Mouse (Mus musculus) left cerebral cortex, postnatal 14 days (tissue): ENCODE measurements around the gene Loxl3. TPM values are rescaled to one million over a fixed set of nuclear protein-coding genes. Genes with fewer than 3 reads are reported as not detected.
A peak's percentile ranks its signal among the peaks of the same experiment; 100 is the strongest.

Experiments used
- DNase-seq, 2 experiments: peaks; one replicate each; pipeline ENCODE4 v3.0.0; 2021 to 2022; ENCODE audit warnings: low spot score in 2 of 2, mixed read lengths in 1 of 2
- intact Hi-C: fragments of 180-260 bp; cut with DNase I; formaldehyde crosslinking; loops from one replicate; pipeline ENCODE4 v1.15.1; 2025
- total RNA-seq, 2 experiments: library from RNA; stranded (reverse); gene quantifications; 2 replicates each; pipeline ENCODE4 v1.2.3; 2021

The Loxl3 gene
- total RNA-seq, 2 experiments from 2014 or later: 3.0 to 3.3 TPM

DNA sequence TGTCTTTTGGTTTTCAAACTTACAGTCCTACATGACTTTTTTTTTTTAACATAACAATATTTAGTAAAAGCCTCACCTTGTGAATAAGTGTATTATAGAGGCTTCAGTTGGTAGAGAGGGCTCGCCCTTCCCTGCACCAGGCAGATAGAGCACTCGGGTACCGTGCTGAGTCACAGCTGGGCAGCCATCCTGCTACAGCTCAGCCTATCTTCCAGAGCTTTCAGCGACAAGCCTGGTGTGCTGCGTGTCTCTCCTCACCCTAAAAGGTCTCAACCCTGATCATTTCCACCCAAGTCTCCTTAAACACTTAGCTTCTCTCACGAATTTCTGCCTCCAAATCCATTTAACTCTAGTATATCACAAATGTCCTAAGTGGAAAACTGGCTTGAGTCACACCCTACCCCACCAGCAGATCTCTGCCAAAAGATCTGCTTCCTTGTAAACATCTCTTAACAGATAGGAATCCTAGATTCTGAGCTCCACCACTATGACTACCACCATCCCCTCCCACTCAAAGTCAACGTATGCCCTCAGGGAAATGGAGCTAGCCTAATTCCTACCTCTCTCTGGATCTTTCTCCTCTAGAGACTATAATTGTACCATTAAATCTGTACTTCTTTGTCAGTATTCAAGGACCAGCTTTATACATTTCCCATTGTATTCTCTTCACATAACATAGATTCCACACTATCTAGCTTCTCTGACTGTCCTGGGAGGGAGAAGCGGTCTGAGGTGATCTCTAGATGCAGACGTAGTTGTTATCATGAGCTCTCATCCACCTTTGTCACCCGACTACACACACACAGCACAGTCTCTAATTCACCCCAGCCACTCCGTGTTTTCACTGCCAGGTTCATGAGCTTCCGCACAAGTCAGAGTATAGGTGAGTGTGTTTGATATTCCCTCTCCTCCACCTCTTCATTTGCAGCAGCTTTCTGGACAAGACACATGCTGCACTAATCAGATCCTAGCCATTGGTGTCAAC is 19.2 kb upstream of the Loxl3 start:
- intact Hi-C loops: no loop called here
- DNase-seq: no peak

GRCm38 (mm10) chr6:83015749-83016148 is 18.2 kb upstream of the Loxl3 start:
- intact Hi-C loops: no loop called here
- no peak for DNase-seq

DNA sequence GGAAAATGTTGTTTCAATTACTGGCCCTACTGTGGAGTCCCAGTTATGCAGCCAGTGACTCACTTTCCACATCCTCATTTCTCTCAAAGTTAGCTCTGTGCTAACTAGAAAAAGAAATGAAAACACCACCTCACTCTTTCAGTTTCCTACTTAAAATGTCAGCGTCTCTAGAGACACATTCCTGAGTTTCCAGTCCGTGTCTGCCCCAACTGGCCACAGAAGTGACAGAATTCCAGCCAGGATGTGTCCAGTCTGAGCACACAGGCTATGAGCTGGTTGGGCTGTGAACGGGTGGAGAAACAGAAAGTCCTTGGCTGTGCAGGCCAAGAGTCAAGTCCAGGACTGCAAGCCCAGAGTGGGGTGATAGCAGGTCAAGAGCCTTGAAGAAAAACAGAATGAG is 16.8 kb upstream of the Loxl3 start:
- intact Hi-C loops: no loop called here

DNA sequence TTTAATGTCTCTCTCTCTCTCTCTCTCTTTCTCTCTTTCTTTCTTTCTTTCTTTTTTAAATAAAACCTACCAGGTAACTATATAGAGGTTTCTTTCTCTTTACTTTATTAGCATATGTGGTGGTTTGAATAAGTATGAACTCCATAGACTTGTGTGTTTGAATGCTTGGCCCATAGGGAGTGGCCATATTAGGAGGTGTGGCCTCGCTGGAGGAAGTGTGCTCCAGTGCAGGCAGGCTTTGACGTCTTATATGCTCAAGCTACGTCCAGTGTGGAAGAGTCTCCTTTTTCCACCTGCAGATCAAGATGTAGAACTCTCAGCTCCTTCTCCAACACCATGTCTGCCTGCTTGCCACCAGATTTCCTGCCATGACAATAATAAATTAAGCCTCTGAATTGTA is 14.9 kb upstream of the Loxl3 start:
- DNase-seq: no peak
- intact Hi-C loops: no loop called here

More for the DNA sequence above, 16.8 kb upstream of the Loxl3 start:
- no peak for DNase-seq

DNA sequence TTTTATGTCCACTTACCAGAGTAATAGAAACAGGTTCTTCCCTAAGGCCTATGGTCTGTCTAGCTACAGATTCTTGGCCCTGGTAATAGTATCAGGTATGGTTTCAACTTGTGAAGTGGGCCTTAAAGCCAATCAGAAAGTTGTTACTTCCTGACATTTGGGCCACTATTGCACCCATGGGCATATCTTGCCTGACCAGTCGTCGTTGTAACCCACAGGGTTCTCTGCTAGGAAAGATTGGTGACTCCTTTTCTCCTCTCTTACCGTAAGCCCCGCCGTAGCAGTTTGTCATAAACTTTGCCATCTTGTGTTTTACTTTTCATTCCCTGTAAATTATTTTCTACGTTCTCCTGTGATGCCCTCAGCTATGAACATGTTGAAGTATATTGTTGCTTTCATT is 13.9 kb upstream of the Loxl3 start:
- intact Hi-C loops: no loop called here

DNA sequence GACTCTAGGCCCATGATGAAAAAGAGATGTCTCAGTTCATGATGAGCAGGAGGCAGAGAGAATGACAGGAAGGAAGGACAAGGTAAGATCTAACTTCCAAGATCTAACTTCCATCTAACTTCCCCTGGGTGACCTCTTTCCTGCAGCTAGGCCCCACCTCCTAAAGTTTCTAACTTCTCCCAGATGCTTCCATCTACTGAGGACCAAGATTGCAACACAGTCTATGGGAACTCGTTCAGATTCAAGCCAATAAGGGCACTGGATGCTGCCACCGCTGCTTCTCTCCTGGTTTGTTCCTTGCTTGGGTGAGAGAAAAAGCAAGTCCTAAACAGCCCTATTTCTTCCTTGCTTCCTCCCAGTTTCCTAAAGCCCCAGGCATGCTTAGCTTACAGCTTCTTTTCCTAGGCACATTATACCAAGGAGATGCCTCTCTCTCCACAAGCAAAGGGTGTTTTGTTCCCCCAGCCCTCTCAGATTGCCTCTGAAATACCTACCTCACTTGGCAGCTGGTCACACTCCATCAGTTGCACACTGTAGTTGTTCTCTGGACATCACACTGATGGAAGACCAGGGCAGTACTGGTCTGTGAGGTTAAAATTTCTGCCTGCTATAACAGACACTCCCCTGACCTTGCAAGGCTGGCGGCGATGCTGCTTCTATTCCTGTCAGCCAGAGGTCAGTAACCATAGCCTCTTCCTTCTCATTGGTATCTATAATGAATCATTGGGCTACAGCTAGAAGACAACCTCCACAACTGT is 13.0 kb upstream of the Loxl3 start:
- DNase-seq: no peak
- intact Hi-C loops: no loop called here

More for the DNA sequence above, 13.9 kb upstream of the Loxl3 start:
- no peak for DNase-seq

DNA sequence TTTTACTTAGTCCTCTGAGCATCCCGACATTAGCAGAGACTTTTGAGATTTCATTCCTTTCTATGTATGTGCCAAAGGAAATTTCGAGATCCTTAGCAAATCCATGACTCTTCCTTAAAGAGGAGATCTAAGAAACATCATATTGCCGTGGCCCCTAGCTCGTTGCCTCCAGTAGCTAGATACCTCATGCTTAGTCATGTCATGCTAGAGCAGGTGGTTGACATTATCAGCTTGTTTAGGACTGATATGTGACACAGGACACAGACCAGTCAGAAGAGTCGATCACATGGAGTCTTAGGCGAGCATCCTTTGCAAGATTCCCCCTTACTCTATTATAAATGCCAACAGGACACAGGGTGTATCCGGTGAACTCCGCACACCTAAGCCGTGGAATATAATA is 11.0 kb upstream of the Loxl3 start:
- no peak for DNase-seq
- intact Hi-C loops: no loop called here

DNA sequence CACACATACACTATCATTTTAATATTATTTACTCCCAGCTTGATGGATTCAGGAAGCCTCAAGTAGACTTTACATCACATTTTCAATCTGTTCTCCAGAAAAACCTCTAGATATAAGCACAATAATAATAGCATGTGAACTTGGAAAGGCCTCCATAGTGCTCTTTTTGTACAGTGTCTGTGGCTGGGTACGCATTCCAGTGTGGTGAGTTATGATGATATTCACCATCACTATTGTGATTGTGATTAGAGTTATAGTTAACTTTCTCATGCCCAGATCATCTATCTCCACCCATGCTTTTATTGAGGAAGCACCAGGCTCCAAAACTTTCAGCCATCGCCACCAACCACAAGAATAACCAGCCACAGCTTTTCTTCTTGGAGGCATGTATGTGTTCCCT is 10.2 kb upstream of the Loxl3 start:
- intact Hi-C loops: no loop called here

DNA sequence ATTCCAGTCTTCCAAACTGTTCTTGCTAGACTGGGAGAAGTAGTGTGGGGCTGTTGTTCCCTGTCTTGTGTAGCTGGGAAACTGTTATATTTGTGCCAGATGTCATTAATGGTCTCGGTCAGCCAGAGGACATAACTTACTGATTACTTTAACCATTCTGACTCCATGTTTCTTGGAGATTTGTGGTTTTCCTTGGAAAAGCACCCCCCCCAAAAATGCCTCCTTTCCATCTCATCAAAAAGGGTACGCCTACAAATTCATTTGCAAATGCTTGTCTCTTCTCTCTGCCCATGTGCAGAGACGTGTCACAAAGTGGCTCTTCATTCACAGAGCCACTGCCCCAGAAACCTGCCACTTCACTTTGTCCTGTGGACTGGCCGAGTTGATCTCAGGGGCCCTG is 9.6 kb upstream of the Loxl3 start:
- no peak for DNase-seq
- intact Hi-C loops: no loop called here

More for the DNA sequence above, 10.2 kb upstream of the Loxl3 start:
- DNase-seq: no peak

DNA sequence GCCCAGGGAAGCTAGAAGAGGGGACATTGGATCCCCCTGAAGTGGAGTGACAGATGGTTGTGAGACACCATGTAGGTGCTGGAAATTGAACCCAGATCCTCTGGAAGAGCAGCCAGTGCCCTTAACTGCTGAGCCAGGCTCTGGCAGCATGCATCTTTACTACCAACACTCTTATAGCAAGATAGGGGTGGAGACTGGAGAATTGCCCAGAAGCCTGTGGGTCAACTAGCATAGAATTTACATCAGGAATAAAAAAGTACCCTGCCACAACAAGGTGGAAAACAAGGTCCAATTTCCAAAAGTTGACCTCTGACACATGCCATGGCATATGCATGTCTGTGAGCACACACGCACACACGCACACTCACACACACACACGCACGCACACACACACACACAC is 8.8 kb upstream of the Loxl3 start:
- intact Hi-C loops: no loop called here
- no peak for DNase-seq

- DNase-seq: no peak
- intact Hi-C loops: no loop called here
Observed at GRCm38 (mm10) chr6:83027293-83027692, 6.7 kb upstream of the Loxl3 start.

- DNase-seq: no peak
- intact Hi-C loops: no loop called here
Observed at GRCm38 (mm10) chr6:83027706-83028105, 6.3 kb upstream of the Loxl3 start.

DNA sequence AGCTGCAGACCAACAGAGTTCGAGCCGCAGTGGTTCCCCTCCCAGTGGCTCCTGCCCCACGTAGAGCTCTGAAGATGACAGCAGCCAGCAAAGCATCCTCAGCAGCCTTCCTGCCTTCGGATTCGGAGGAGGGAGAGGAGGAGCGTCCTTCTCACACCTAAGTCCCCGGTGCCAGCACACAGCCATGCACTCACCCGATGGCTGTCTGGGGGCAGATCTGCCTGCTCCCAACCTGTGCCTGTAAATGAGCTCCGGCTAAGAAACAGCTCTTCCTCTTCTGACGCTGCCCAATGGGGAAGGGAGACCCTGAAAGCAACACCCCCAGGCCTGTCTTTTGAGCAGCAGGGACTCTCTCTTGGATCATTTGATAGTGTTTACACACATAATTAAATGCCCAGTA is 4.2 kb upstream of the Loxl3 start:
- no peak for DNase-seq
- intact Hi-C loops: no loop called here

DNA sequence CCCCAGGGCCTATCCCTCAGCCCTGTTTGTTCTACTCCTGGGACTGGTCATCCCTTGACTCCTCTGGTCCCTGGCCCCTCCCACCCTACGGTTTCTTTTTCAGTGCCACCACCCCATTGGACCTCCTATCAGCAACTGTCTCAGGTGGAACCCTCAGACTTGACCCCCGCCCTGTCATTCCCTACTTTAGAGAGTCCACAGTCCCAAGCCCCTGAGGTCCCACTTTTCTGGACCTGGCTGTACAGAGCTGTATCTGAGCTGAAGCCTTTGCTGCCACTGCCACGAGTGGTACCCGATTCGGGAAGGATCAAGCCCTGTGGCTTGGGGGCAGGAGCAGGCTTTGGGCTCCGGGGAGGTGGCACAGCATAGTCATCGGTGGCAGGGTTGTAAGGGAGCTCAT is 2.9 kb upstream of the Loxl3 start:
- intact Hi-C loops: no loop called here
- DNase-seq: no peak

GRCm38 (mm10) chr6:83031921-83032590 is 1.9 kb upstream of the Loxl3 start:
- no peak for DNase-seq
- intact Hi-C loops: no loop called here

GRCm38 (mm10) chr6:83032769-83033191 is 1.2 kb upstream of the Loxl3 start:
- intact Hi-C loops: no loop called here
- no peak for DNase-seq

- intact Hi-C loops: no loop called here
- no peak for DNase-seq
Observed at GRCm38 (mm10) chr6:83034463-83035055, 586 bp downstream of the Loxl3 start.

DNA sequence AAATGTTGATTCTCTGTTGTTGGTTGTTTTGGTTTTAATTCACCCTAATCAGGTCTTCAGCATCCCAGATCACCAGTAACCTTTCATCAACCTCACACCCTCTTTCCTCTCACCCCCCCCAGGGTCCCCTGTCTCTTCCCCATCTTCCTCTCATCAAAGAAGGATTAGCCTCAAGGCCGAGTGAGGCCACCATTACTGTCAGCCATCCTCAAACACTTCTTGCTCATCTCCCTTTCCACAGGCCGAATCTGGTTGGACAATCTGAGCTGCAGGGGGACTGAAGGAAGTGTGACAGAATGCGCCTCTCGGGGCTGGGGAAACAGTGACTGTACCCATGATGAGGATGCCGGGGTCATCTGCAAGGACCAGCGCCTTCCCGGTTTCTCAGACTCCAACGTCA is 3.2 kb downstream of the Loxl3 start:
- intact Hi-C loops: no loop called here

GRCm38 (mm10) chr6:83038496-83039012 is 4.6 kb downstream of the Loxl3 start:
- intact Hi-C loops: no loop called here
- DNase-seq: peak; percentile 82 to 86

More for the DNA sequence above, 3.2 kb downstream of the Loxl3 start:
- DNase-seq: no peak
